Mouse (Mus musculus) cerebellum, adult 2 months (tissue): ENCODE results near the gene Supt6.

Source experiments
- CTCF ChIP-seq: fragments of 200-500 bp; IDR thresholded peaks from 2 replicates; pipeline ENCODE4 v1.5.1; 2011; ENCODE audit warnings: low read depth, mild to moderate bottlenecking, control low read depth, low read length, moderate library complexity, borderline replicate concordance; ENCODE audit not compliant: insufficient read depth
- POLR2A ChIP-seq: fragments of 200-500 bp; IDR thresholded peaks from 2 replicates; pipeline ENCODE4 v1.6.1; 2011; ENCODE audit warnings: low read length, control low read depth, borderline replicate concordance; ENCODE audit not compliant: insufficient read depth

DNA sequence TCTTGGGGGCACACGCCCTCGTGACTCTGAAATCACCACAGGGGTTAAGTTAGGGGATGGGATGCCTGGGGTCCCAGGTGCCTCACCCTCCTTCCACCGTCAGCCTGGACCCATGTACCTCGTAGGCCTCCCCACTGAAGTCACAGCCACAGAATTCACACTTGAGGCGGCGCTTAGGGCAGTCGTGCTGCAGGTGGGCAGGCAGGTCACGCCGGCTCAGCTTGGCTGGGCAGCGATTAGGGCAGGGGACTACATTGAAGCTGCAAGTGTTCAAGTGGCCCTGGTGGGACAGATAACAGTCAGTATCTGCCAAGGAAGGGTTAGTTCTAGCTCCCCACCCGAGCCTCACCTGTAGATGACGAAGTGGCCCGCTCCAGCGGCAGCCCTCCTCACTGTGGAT, 84.6 kb downstream of the Supt6 start:
- no peak for TF ChIP-seq CTCF
- no peak for TF ChIP-seq POLR2A
